Mouse (Mus musculus) heart, embryonic 16.5 days (tissue): Measurements from ENCODE around the gene Ubxn1. TPM values are rescaled to one million over a fixed set of nuclear protein-coding genes. Genes with fewer than 3 reads are reported as not detected.
"Not testable (repeated sequence)": the region's sequence is repeated elsewhere in the genome, so short reads cannot be mapped to it uniquely, and the experiment has no call there.

Source experiments
- ATAC-seq: fragments of 200-750 bp; cut with Nextera tagmentation; replicated peaks from 2 replicates; pipeline ENCODE4 v1.8.0; 2017; ENCODE audit warnings: moderate number of reproducible peaks; ENCODE audit not compliant: insufficient read depth, low FRiP score; ENCODE audit errors: extremely low read depth
- H3K27ac ChIP-seq: fragments of 300-500 bp; sonication (generic); 2 replicates; pipeline ENCODE4 v1.5.1; 2014; ENCODE audit warnings: mild to moderate bottlenecking, low read length, control low read depth, moderate library complexity
- H3K27me3 ChIP-seq: fragments of 300-500 bp; sonication (generic); 2 replicates; pipeline ENCODE4 v1.6.1; 2014; ENCODE audit warnings: low read length, mixed read lengths; ENCODE audit not compliant: control insufficient read depth, insufficient read depth
- H3K36me3 ChIP-seq: fragments of 300-500 bp; sonication (generic); 2 replicates; pipeline ENCODE4 v1.6.1; 2014; ENCODE audit not compliant: control insufficient read depth, insufficient read depth
- H3K4me1 ChIP-seq: fragments of 300-500 bp; sonication (generic); 2 replicates; pipeline ENCODE4 v1.6.1; 2014; ENCODE audit warnings: low read length, mixed read lengths; ENCODE audit not compliant: control insufficient read depth, insufficient read depth
- H3K4me2 ChIP-seq: fragments of 300-500 bp; sonication (generic); 2 replicates; pipeline ENCODE4 v1.6.1; 2014; ENCODE audit warnings: low read depth, mild to moderate bottlenecking, control low read depth, low read length
- H3K4me3 ChIP-seq: fragments of 300-500 bp; sonication (generic); 2 replicates; pipeline ENCODE4 v1.5.1; 2014; ENCODE audit warnings: mild to moderate bottlenecking, control low read depth, low read length
- H3K9ac ChIP-seq: fragments of 300-500 bp; sonication (generic); 2 replicates; pipeline ENCODE4 v1.6.1; 2014; ENCODE audit warnings: low read length, control low read depth
- H3K9me3 ChIP-seq: fragments of 300-500 bp; sonication (generic); replicated peaks from 2 replicates; pipeline ENCODE4 v1.6.1; 2016; ENCODE audit warnings: low read length; ENCODE audit not compliant: control insufficient read depth
- WGBS: fragments of 180-500 bp; shearing (Covaris S2); extraction: QIAGEN DNeasy Blood & Tissue Kit; methylation state at CpG from one replicate; pipeline ENCODE4 v1.1.7; 2014; 5-methylcytosine and 5-hydroxymethylcytosine counted together
- polyA plus RNA-seq: library from polyadenylated mRNA; unstranded; fragments of >200 nt; fragmentation: Nextera tagmentation; extraction: Ambion mirVana; gene quantifications from 2 replicates; pipeline ENCODE4 v1.2.1, GENCODE M21; 2015

Gene Ubxn1
- 130 and 133 TPM in 2 replicates for polyA plus RNA-seq

- H3K27ac ChIP-seq: peak within 1 kb of the TSS; percentile 80
- peaks cover 31% of the 10 kb centered on the region for H3K36me3 ChIP-seq
- H3K9ac ChIP-seq: peak within 1 kb of the TSS; percentile 95
- H3K9me3 ChIP-seq: no peaks in the 10 kb centered on the region
- peak; percentile 98 for ATAC-seq
- peak within 1 kb of the TSS; percentile 87 for H3K4me3 ChIP-seq
- WGBS: 2% methylated on average over 59 of the region's 59 CpGs
- peak within 1 kb of the TSS; percentile 91 for H3K4me2 ChIP-seq
- H3K27me3 ChIP-seq: no peaks in the 10 kb centered on the region
- peaks cover 6% of the 10 kb centered on the region for H3K4me1 ChIP-seq
Measured at GRCm38 (mm10) chr19:8871267-8872186, at the start of gene Ubxn1. Gene Ubxn1, plus strand, starts transcription at chr19:8871496.

DNA sequence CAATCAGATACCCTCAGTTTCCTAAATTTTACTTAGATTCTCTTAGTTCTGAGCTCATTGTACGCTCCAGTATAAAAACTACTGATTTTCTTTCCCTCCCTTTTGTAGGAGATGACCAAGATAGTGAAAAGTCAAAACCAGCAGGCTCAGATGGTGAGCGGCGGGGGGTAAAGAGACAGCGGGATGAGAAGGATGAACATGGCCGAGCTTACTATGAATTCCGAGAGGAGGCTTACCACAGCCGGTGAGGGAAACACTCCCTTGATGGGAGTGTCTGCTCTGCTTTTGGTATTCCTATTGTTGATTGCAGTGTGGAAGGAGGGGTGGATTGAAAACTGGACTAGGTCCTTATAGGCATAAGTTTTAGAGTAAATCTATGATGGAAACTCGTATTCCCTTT lies 48.6 kb upstream of the Ubxn1 start:
- Histone ChIP-seq H3K4me3 (peak overlapping the region; percentile 33), H3K4me1 (peaks cover 18% of the 10 kb centered on the region), H3K27me3 (no peaks in the 10 kb centered on the region), H3K27ac (no peak overlapping the region), H3K4me2 (peak overlapping the region; percentile 88), H3K9me3 (no peaks in the 10 kb centered on the region), H3K36me3 (peaks cover 42% of the 10 kb centered on the region), H3K9ac (no peak overlapping the region)
- no peak for ATAC-seq
- WGBS: 64% methylated on average over 8 of the region's 8 CpGs

DNA sequence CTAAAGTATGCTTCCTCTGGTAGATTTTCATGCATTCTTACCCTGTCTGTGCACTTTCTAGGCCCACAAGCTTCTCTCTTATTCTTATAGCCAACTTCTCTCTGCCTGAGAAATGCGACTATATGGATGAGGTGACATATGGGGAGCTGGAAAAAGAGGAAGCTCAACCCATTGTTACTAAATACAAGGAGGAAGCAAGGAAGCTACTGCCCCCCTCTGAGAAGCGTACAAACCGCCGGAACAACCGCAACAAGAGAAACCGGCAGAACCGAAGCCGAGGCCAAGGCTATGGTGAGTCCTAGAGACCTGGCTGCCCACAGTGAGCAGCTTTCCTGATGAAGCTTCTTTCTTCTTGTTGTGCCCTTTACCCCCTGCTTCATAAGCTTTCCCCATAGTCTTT lies 41.6 kb upstream of the Ubxn1 start, which contains the start of gene AC129217.1:
Gene AC129217.1, plus strand, starts transcription at position 114 of the 400 bp plus-strand sequence.
- H3K4me2 ChIP-seq: no peak within 1 kb of the TSS
- no peak within 1 kb of the TSS for H3K4me3 ChIP-seq
- no peaks in the 10 kb centered on the region for H3K4me1 ChIP-seq
- no peaks in the 10 kb centered on the region for H3K27me3 ChIP-seq
- H3K9ac ChIP-seq: no peak within 1 kb of the TSS
- 80% methylated on average over 8 of the region's 8 CpGs for WGBS
- no peak for ATAC-seq
- H3K27ac ChIP-seq: no peak within 1 kb of the TSS
- no peaks in the 10 kb centered on the region for H3K9me3 ChIP-seq
- peaks cover 87% of the 10 kb centered on the region for H3K36me3 ChIP-seq

- Histone ChIP-seq H3K9me3 (no peaks in the 10 kb centered on the region), H3K27ac (no peak overlapping the region), H3K4me2 (no peak overlapping the region), H3K36me3 (peaks cover 85% of the 10 kb centered on the region), H3K27me3 (no peaks in the 10 kb centered on the region), H3K4me3 (no peak overlapping the region), H3K4me1 (no peaks in the 10 kb centered on the region), H3K9ac (no peak overlapping the region)
- 87% methylated on average over 8 of the region's 8 CpGs for WGBS
- ATAC-seq: no peak
Measured at GRCm38 (mm10) chr19:8830664-8831063, 40.6 kb upstream of the Ubxn1 start.

- Histone ChIP-seq H3K4me1 (no peaks in the 10 kb centered on the region), H3K27ac (no peak overlapping the region), H3K36me3 (peaks cover 82% of the 10 kb centered on the region), H3K4me2 (no peak overlapping the region), H3K27me3 (no peaks in the 10 kb centered on the region), H3K9ac (no peak overlapping the region), H3K9me3 (no peaks in the 10 kb centered on the region), H3K4me3 (no peak overlapping the region)
- 83% methylated on average over 11 of the region's 11 CpGs for WGBS
- ATAC-seq: no peak
Measured at GRCm38 (mm10) chr19:8831262-8831661, 40.0 kb upstream of the Ubxn1 start.

DNA sequence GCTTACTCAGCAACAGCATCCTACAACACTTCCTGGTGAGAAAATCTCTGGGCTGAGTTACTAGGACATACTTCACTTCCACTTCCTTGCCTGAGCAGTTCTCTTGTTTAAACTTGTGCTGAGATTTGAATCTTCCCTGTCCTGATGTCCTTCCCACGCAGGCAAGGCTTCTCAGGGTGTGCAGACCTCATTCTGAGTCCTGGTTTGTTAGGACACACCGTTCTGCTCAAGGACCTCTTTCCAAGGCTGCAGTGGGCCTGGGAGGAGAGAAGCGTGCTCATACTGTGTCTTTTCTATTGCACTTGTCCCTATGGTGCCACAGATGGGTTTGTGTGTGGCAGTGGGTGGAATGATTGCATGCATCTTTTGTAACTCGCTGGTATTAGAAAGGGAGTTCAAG lies 38.3 kb upstream of the Ubxn1 start:
- ATAC-seq: no peak
- Histone ChIP-seq H3K4me2 (no peak overlapping the region), H3K4me1 (peaks cover under 1% of the 10 kb centered on the region; the same call in 1 of the 2 replicates), H3K27ac (no peak overlapping the region), H3K36me3 (peaks cover 67% of the 10 kb centered on the region), H3K9ac (no peak overlapping the region), H3K9me3 (no peaks in the 10 kb centered on the region), H3K27me3 (no peaks in the 10 kb centered on the region), H3K4me3 (no peak overlapping the region)
- 87% methylated on average over 4 of the region's 4 CpGs for WGBS

- peaks cover 34% of the 10 kb centered on the region for H3K36me3 ChIP-seq
- H3K9ac ChIP-seq, H3K4me3 ChIP-seq, ATAC-seq, H3K27me3 ChIP-seq, H3K4me2 ChIP-seq, H3K27ac ChIP-seq, H3K9me3 ChIP-seq: not testable (repeated sequence)
- WGBS: 96% methylated on average over 10 of the region's 10 CpGs
- H3K4me1 ChIP-seq: peaks cover 26% of the 10 kb centered on the region
Measured at GRCm38 (mm10) chr19:8836327-8836726, 35.0 kb upstream of the Ubxn1 start.

GRCm38 (mm10) chr19:8837251-8837791 lies 34.0 kb upstream of the Ubxn1 start, which contains the start of gene Bscl2:
Gene Bscl2, plus strand, starts transcription at chr19:8837467.
- peak within 1 kb of the TSS; percentile 74 for H3K4me3 ChIP-seq
- no peaks in the 10 kb centered on the region for H3K9me3 ChIP-seq
- H3K36me3 ChIP-seq: peaks cover 26% of the 10 kb centered on the region
- WGBS: under 1% methylated on average over 38 of the region's 38 CpGs
- peak within 1 kb of the TSS; percentile 99 for H3K4me2 ChIP-seq
- H3K4me1 ChIP-seq: peaks cover 26% of the 10 kb centered on the region
- peak within 1 kb of the TSS; percentile 86 for H3K9ac ChIP-seq
- no peaks in the 10 kb centered on the region for H3K27me3 ChIP-seq
- peak; percentile 63 for ATAC-seq
- peak within 1 kb of the TSS; percentile 98 for H3K27ac ChIP-seq
